Mouse (Mus musculus) gastrocnemius, postnatal 36 days (tissue): ENCODE measurements around the gene Zbtb20. TPM values are rescaled to one million over a fixed set of nuclear protein-coding genes. Genes with fewer than 3 reads are reported as not detected.
A peak's percentile ranks its signal among the peaks of the same experiment; 100 is the strongest.

Experiments
- DNase-seq, 2 experiments: peaks; one replicate each; pipeline ENCODE4 v3.0.0; 2022
- intact Hi-C: fragments of 180-260 bp; cut with DNase I; formaldehyde crosslinking; loops from one replicate; pipeline ENCODE4 v1.15.1; 2025
- long read RNA-seq, 2 experiments: library from polyadenylated mRNA; stranded (forward); transcript quantifications; one replicate each; pipeline ENCODE4 v2.0.0; 2021
- total RNA-seq, 2 experiments: library from RNA; stranded (reverse); gene quantifications; 2 replicates each; pipeline ENCODE4 v1.2.3; 2021

Zbtb20 gene
- 10 to 100 TPM; 88.0 to 95.5 TPM for total RNA-seq
- long read RNA-seq, experiment 1, partial matches to known transcripts, result 4 of 40 reads
- long read RNA-seq, experiment 1, other reads (novel, unspliced or antisense), result 36 of 40 reads
- long read RNA-seq, experiment 2, partial matches to known transcripts, result 2 of 39 reads
- long read RNA-seq, experiment 2, other reads (novel, unspliced or antisense), result 37 of 39 reads

DNA sequence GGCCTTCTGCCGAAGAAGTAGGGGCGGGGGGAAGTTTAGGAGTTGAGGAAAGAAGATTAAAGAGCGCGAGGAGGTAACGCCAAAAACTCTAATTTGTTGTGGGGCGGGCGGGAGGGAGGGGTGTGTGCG, at the start of gene Zbtb20:
Zbtb20 (plus strand) TSS at position 30 of the 129 bp plus-strand sequence.
- intact Hi-C loops, result loop anchor here (10.0 kb wide), 1 partner anchor 699 kb away; no protein-coding TSS in a partner anchor
- no peak for DNase-seq

GRCm38 (mm10) chr16:42835940-42836339, 39.7 kb upstream of the Zbtb20 start:
- intact Hi-C loops, result loop anchor here (2.0 kb wide), 1 partner anchor 79 kb away; no protein-coding TSS in a partner anchor
- no peak for DNase-seq

- intact Hi-C loops, result loop anchor here (2.0 kb wide), 1 partner anchor 78 kb away; no protein-coding TSS in a partner anchor
These were observed 39.1 kb upstream of the Zbtb20 start for GRCm38 (mm10) chr16:42836404-42837120.

DNA sequence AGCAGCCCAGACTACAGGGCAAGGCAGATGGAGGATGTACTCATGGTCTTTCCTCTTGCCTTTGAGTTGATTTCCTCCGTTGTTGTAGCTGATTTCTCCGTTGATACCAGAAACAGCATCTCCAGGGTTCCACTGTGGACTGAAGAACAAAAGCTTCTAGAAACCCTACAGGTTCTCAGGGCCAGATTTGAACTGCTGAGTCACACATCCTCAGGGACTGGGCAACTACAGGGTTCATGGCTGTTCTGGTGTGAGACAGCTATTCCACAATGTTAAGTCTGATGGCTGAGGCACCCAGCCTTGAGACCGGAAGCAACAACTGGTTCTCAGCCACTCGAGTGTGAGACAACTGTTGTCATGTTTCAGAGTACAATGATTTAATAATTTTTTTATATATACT, 37.5 kb upstream of the Zbtb20 start:
- intact Hi-C loops, result no loop called here
- DNase-seq, result no peak

More at GRCm38 (mm10) chr16:42836404-42837120, 39.1 kb upstream of the Zbtb20 start:
- DNase-seq, result no peak

DNA sequence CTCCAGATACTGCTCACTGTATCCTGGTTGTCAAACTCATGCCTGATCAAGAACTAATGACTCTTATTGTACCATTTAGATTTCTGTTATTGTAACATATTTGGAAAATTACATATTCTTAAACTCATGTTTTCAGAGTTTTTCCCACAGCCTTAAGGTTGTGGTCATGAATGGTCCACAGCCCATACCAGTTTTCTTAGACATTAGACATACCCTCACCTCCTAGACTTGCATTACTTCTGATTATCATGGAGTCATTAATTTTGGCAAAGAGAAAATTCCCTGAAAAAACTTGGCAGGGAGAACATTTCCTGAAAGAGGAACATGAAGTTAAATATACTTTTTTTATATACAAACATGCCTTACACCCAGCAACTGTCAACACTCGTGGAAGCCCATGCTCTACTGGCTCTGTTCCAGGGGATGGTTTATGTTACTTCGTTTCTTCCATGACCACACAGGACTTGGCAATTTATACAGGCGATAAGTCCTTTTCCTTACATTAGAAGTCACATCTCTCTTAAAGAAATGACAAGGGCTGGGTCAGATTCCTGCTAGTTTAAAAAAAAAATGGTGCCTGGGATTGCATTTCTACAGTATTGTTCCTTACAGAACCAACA, 18.0 kb upstream of the Zbtb20 start:
- no peak for DNase-seq
- intact Hi-C loops, result no loop called here

DNA sequence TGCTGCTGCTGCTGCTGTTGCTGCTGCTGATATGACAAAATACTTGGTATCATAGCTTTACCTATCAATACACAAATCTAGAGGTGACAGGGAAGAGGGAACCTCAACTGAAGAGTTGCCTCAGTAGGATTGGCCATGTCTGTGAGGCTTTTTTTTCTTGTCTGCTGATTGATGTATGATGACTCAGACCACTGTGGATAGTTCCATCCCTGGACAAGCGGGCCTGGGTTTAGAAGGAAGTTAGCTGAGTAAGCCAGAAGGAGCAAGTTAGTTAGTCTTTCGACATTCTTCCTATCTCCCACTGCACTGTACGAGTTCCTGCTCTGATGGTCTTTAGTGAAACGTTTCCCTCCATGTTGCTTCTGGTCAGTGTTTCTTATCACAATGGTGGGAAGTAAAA, 16.4 kb upstream of the Zbtb20 start:
- intact Hi-C loops, result no loop called here

DNA sequence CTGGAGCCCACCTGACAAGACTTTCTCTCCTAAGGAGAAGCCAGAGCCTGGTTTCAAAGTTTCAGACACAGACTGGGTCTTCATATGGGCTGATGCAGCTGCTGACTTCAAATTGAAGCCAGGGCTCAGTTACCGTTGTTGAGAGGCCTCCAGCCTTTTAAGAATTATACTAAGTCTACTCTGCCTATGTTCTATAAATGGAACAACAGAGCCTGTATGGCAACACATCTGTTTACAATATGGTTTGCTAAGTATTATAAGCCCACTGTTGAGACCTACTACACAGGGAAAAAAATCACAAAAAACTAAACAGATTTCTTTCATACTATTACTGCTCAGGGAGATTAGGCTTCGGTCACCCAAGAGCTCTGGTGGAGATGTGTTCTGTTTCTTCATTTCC, 12.4 kb upstream of the Zbtb20 start:
- DNase-seq, result no peak
- intact Hi-C loops, result no loop called here

More for the DNA sequence above, 16.4 kb upstream of the Zbtb20 start:
- DNase-seq, result no peak

DNA sequence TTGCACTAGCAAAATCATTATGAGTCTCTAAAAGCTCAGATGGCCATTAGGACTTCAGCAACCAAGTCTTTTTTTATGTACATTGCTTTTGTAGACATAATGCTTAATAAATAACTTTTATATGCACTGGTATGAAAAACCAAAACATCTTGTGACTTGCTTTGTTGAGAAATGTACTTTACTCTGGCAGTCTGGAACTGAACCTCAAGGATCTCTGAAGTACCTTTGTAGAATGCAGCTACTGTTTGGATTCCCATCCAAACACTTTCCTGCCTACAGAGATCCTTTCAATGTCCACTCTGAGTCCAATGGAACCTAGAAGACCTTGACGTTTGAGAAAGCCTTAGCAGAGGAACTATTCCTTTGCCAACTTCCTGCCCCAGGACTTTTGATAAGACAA, 9.6 kb upstream of the Zbtb20 start:
- DNase-seq, result no peak
- intact Hi-C loops, result no loop called here

DNA sequence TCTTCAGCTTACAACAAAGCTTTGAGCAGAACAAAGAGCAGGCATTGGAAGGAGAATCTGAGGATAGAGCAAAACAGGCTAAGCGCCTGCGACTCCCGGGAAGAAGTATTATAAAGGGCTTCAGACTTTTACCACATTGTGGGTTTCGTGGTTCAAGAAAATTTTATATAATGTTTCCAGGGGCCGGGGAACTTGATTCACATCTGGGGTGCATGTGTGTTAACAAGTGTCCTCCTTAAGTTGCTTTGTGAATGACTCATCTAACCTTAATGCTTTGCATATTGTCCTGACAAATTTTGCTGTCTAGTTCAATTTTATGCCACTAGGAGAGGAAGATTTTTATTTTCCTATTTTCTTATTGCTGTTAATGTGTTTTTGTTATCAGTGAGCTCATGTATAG, 3.6 kb upstream of the Zbtb20 start:
- intact Hi-C loops, result loop anchor here (10.0 kb wide), 1 partner anchor 703 kb away; no protein-coding TSS in a partner anchor

DNA sequence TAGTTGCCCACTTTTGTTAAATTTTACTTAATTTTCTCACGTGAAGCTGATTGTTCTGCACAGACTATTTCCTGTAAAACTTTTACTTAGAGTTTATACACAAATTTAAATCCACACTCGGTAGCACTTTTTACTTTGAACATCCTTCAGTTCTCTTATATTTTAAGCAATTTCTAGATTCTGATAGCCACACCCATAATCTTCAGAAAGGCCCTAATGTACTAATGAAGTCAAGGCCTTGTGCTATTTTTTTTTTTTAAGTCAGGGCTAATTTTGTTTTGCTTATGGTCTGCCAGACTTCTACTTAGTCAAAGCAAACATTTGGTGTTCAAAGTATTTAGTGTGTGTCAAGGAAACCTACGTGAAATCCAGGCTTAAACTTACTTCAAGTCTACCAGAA, 1.7 kb upstream of the Zbtb20 start:
- DNase-seq, result no peak
- intact Hi-C loops, result loop anchor here (10.0 kb wide), 1 partner anchor 701 kb away; no protein-coding TSS in a partner anchor

More for the DNA sequence above, 3.6 kb upstream of the Zbtb20 start:
- no peak for DNase-seq

DNA sequence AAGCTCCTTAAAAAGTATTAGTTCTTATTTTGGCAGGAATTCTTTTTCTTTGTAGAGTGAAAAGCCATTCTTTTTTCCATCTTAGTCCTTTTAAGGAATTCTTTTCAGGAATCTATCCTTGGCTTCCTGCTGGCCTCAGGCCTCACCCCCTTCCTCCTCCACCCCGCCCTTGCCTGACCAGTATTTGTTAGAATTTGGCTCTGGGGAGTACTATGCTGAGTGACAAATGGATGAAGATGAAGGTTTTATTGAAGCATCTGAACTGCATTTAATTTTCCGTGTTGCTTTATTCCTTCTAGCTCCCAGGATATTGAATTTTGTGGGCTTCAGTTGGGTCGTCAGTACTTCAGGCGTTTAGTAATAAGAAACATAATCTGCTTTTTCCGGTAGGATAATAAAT, 1.2 kb upstream of the Zbtb20 start:
- DNase-seq, result peak in 1 of 2 experiments; percentile 36
- intact Hi-C loops, result loop anchor here (10.0 kb wide), 1 partner anchor 700 kb away; no protein-coding TSS in a partner anchor

- DNase-seq, result peak; percentile 97 to 98
- intact Hi-C loops, result loop anchor here (10.0 kb wide), 1 partner anchor 700 kb away; no protein-coding TSS in a partner anchor
These were observed 500 bp upstream of the Zbtb20 start for GRCm38 (mm10) chr16:42874910-42875851.

DNA sequence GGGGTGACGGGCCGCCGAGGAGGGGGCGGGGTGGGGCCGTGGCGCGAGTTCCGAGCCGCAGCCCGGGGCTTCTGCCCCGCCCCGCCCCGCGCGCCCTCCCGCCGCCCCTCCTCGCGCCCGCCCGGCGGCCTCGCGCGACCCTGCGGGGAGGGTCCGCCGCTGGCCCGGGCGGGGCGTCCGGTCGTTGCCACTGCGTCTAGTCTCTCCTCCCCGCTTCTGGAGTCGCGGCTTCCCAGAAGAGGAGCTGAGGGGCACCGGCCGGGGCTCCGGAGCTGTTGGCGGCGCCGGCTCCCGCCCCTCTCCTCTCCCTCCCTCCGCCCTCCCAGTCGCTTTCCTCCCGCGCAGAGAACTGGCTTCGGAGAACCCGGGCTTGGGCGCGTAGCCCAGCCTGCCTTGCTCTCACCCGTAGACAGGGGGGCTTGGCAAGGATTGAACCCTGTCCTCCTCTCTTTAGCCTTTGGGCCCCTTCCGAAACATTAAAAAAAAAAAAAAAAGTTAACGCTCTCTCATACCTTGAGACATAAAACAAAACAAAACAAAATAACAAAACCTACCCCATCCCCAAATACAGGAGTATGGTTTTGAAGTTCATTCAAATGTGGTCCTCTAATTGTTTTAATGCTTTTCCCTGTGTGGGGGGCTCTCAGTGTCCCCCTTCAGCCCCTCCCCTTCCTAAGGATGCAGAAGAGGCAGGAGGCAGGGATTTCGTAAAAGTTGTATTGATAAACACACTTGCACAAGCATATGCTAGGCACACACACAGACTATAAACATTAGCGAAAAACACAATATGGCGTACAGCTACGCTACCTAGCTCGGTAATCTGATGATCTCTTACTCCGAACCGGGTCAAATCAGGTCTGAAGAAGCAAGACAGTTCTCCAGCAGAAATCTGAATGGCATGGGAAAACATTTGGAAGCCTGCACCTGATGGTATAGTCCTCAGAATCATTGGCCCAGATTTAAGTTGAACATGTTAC, 630 bp downstream of the Zbtb20 start:
- DNase-seq, result peak; percentile 71 to 76

DNA sequence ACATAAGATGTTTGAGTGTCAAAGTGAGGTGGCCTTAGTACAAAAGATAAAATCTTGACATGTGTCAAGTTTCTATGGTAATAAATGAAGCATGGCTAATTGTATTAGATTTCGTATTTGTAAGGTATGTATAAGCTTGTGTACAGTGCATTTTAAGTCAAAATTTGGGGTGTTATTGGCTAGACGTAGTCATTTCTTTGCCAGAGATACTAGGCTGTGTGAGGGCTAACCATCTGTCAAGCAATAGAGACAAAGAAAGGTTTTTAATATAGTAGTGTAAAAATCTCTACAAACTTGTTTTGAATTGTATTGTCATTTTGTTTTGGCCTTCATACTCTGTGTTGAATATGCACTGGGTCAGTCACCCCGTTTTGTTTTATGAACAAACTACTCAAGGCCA, 4.4 kb downstream of the Zbtb20 start:
- intact Hi-C loops, result no loop called here
- DNase-seq, result no peak

More for the DNA sequence above, 630 bp downstream of the Zbtb20 start:
- intact Hi-C loops, result loop anchor here (2.0 to 10.0 kb wide), 2 partner anchors 30 to 698 kb away; no protein-coding TSS in a partner anchor

DNA sequence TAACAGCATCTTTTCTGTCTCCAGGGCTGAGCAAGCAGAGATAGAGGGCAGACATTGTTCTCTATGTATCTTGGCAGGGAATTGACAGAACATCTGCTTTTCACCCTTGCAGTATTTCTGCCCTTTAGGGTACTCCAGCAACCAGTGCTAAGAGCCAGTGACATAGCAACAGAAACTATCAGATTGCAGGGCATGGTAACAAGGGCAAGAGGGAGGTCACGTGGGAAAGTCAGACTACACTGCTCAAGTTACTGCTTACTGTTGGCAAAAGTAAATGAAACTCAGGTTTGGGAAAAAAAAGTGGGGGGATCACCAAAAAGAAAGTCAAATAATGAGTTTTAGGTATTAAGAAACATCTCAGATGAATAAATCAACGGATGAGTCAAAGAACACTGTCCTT, 9.9 kb downstream of the Zbtb20 start:
- intact Hi-C loops, result no loop called here
- DNase-seq, result no peak

- intact Hi-C loops, result no loop called here
- DNase-seq, result no peak
These were observed 10.3 kb downstream of the Zbtb20 start for GRCm38 (mm10) chr16:42885964-42886363.

GRCm38 (mm10) chr16:42897125-42897693, 21.5 kb downstream of the Zbtb20 start:
- intact Hi-C loops, result no loop called here
- DNase-seq, result no peak

- intact Hi-C loops, result loop anchor here (10.0 kb wide), 1 partner anchor 474 kb away; no protein-coding TSS in a partner anchor
- DNase-seq, result no peak
These were observed 24.6 kb downstream of the Zbtb20 start for GRCm38 (mm10) chr16:42900328-42900727.

DNA sequence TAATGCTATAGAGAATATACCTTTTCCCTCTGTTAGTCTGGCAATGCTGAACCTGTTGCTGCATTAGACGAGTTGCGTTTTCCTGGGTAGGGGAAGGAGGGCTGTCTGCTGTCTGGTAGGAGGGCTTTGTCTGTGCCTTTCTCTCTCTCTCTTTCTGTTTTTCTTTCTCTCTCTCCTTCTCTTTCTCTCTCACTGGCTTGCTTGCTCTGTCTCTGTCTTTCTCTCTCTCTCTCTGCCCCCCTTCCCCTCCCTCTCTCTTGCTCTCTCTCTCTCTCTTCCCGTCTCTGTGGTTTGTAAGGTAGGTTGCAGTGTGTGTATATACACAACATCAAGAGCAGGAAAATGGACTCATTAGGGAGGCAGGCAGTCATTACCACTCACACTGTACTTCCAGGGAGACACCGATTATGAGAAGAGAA, 31.6 kb downstream of the Zbtb20 start:
- DNase-seq, result no peak
- intact Hi-C loops, result loop anchor here (2.0 to 10.0 kb wide), 2 partner anchors 30 to 468 kb away; no protein-coding TSS in a partner anchor
